Mouse (Mus musculus) midbrain, embryonic 10.5 days (tissue): Measurements from ENCODE around the gene Kat2a. TPM values are rescaled to one million over a fixed set of nuclear protein-coding genes. Genes with fewer than 3 reads are reported as not detected.

Experiments used
- DNase-seq: peaks from one replicate; pipeline ENCODE4 v3.0.0-alpha.2; 2017; ENCODE audit warnings: low spot score
- H3K27ac ChIP-seq: fragments of 300-500 bp; sonication (generic); replicated peaks from 2 replicates; pipeline ENCODE4 v1.5.1; 2016; ENCODE audit warnings: mild to moderate bottlenecking
- H3K27me3 ChIP-seq: fragments of 300-500 bp; sonication (generic); 2 replicates; pipeline ENCODE4 v1.6.1; 2016; ENCODE audit warnings: low read depth, mild to moderate bottlenecking; ENCODE audit not compliant: poor library complexity, severe bottlenecking
- H3K36me3 ChIP-seq: fragments of 300-500 bp; sonication (generic); 2 replicates; pipeline ENCODE4 v1.6.1; 2016; ENCODE audit warnings: mild to moderate bottlenecking, moderate library complexity
- H3K4me1 ChIP-seq: fragments of 300-500 bp; sonication (generic); 2 replicates; pipeline ENCODE4 v1.6.1; 2016
- H3K4me3 ChIP-seq: fragments of 300-500 bp; sonication (generic); 2 replicates; pipeline ENCODE4 v1.5.1; 2016; ENCODE audit warnings: mild to moderate bottlenecking, moderate library complexity
- H3K9me3 ChIP-seq: fragments of 300-500 bp; sonication (generic); replicated peaks from 2 replicates; pipeline ENCODE4 v1.6.1; 2016; ENCODE audit warnings: mild to moderate bottlenecking
- WGBS: fragments of 180-500 bp; shearing (Covaris S2); methylation state at CpG from one replicate; pipeline ENCODE4 v1.1.7; 2016; 5-methylcytosine and 5-hydroxymethylcytosine counted together
- polyA plus RNA-seq: library from polyadenylated mRNA; unstranded; fragments of >200 nt; fragmentation: Nextera tagmentation; extraction: Ambion mirVana; gene quantifications from 2 replicates; pipeline ENCODE4 v1.2.1, GENCODE M21; 2016

Gene Kat2a
- polyA plus RNA-seq, 1 experiment from 2014 or later, result 72.2 TPM

- peaks cover 50% of the 10 kb centered on the region for H3K4me1 ChIP-seq
Observed at GRCm38 (mm10) chr11:100714948-100715347, 2.7 kb upstream of the Kat2a start.

GRCm38 (mm10) chr11:100714534-100714915 is 2.3 kb upstream of the Kat2a start:
- peak overlapping the region; percentile 42 for H3K4me3 ChIP-seq
- H3K36me3 ChIP-seq, result peaks cover 61% of the 10 kb centered on the region
- H3K9me3 ChIP-seq, result no peaks in the 10 kb centered on the region
- DNase-seq, result peak; percentile 68
- 46% methylated on average over 6 of the region's 6 CpGs for WGBS
- no peaks in the 10 kb centered on the region for H3K27me3 ChIP-seq
- H3K27ac ChIP-seq, result peak overlapping the region; percentile 98
- peaks cover 50% of the 10 kb centered on the region for H3K4me1 ChIP-seq

More at GRCm38 (mm10) chr11:100714948-100715347, 2.7 kb upstream of the Kat2a start:
- 85% methylated on average over 6 of the region's 6 CpGs for WGBS
- Histone ChIP-seq H3K9me3 (no peaks in the 10 kb centered on the region), H3K4me3 (no peak overlapping the region), H3K27me3 (no peaks in the 10 kb centered on the region), H3K36me3 (peaks cover 61% of the 10 kb centered on the region), H3K27ac (no peak overlapping the region)
- DNase-seq, result no peak

- Histone ChIP-seq H3K4me3 (peak within 1 kb of the TSS; percentile 91), H3K36me3 (peaks cover 61% of the 10 kb centered on the region), H3K27ac (peak within 1 kb of the TSS; percentile 98), H3K27me3 (no peaks in the 10 kb centered on the region), H3K9me3 (no peaks in the 10 kb centered on the region), H3K4me1 (peaks cover 50% of the 10 kb centered on the region)
- WGBS, result 2% methylated on average over 38 of the region's 38 CpGs
- peak; percentile 68 for DNase-seq
Observed at GRCm38 (mm10) chr11:100713735-100714533, 1.7 kb upstream of the Kat2a start, which contains the start of gene Hspb9. TSS of gene Hspb9 (plus strand) at chr11:100713850.

GRCm38 (mm10) chr11:100713174-100713573 is 909 bp upstream of the Kat2a start:
- Histone ChIP-seq H3K4me3 (peak overlapping the region; percentile 42), H3K27me3 (no peaks in the 10 kb centered on the region), H3K4me1 (peaks cover 50% of the 10 kb centered on the region), H3K36me3 (peaks cover 61% of the 10 kb centered on the region), H3K27ac (peak overlapping the region; percentile 98), H3K9me3 (no peaks in the 10 kb centered on the region)
- DNase-seq, result no peak
- WGBS, result 52% methylated on average over 4 of the region's 4 CpGs

- H3K36me3 ChIP-seq, result peaks cover 61% of the 10 kb centered on the region
- no peaks in the 10 kb centered on the region for H3K27me3 ChIP-seq
- H3K27ac ChIP-seq, result no peak overlapping the region
- DNase-seq, result no peak
- 94% methylated on average over 4 of the region's 4 CpGs for WGBS
- peak overlapping the region; percentile 91; the same call in 1 of the 2 replicates for H3K4me3 ChIP-seq
- peaks cover 50% of the 10 kb centered on the region for H3K4me1 ChIP-seq
- no peaks in the 10 kb centered on the region for H3K9me3 ChIP-seq
Observed at GRCm38 (mm10) chr11:100710977-100711376, 1.3 kb downstream of the Kat2a start.

- Histone ChIP-seq H3K4me3 (peak overlapping the region; percentile 91; the same call in 1 of the 2 replicates), H3K27ac (no peak overlapping the region), H3K9me3 (no peaks in the 10 kb centered on the region), H3K4me1 (peaks cover 50% of the 10 kb centered on the region), H3K27me3 (no peaks in the 10 kb centered on the region), H3K36me3 (peaks cover 61% of the 10 kb centered on the region)
- no peak for DNase-seq
- 97% methylated on average over 15 of the region's 15 CpGs for WGBS
Observed at GRCm38 (mm10) chr11:100710528-100710927, 1.7 kb downstream of the Kat2a start.

- Histone ChIP-seq H3K27me3 (no peaks in the 10 kb centered on the region), H3K4me1 (peaks cover 45% of the 10 kb centered on the region), H3K27ac (no peak overlapping the region), H3K9me3 (no peaks in the 10 kb centered on the region), H3K4me3 (no peak overlapping the region), H3K36me3 (peaks cover 66% of the 10 kb centered on the region)
- DNase-seq, result no peak
- WGBS, result 94% methylated on average over 9 of the region's 9 CpGs
Observed at GRCm38 (mm10) chr11:100709201-100709810, 3.0 kb downstream of the Kat2a start.

GRCm38 (mm10) chr11:100705095-100705747 is 7.0 kb downstream of the Kat2a start:
- no peaks in the 10 kb centered on the region for H3K9me3 ChIP-seq
- H3K27ac ChIP-seq, result no peak overlapping the region
- H3K4me1 ChIP-seq, result peaks cover 28% of the 10 kb centered on the region
- peaks cover 14% of the 10 kb centered on the region for H3K27me3 ChIP-seq
- WGBS, result 92% methylated on average over 23 of the region's 23 CpGs
- DNase-seq, result no peak
- H3K4me3 ChIP-seq, result 0 out of 2 replicates have a peak overlapping the region, but pooled peaks have one; percentile 9
- peaks cover 60% of the 10 kb centered on the region for H3K36me3 ChIP-seq

GRCm38 (mm10) chr11:100703851-100704531 is 8.3 kb downstream of the Kat2a start, which contains the start of gene Dhx58:
TSS of gene Dhx58 (minus strand) at chr11:100704271.
- Histone ChIP-seq H3K9me3 (no peaks in the 10 kb centered on the region), H3K4me3 (0 out of 2 replicates have a peak within 1 kb of the TSS, but pooled peaks have one; percentile 9), H3K36me3 (peaks cover 48% of the 10 kb centered on the region), H3K4me1 (peaks cover 28% of the 10 kb centered on the region), H3K27me3 (peaks cover 14% of the 10 kb centered on the region), H3K27ac (no peak within 1 kb of the TSS)
- WGBS, result 75% methylated on average over 7 of the region's 7 CpGs
- no peak for DNase-seq

- 71% methylated on average over 11 of the region's 11 CpGs for WGBS
- no peak overlapping the region for H3K27ac ChIP-seq
- H3K4me1 ChIP-seq, result peaks cover 28% of the 10 kb centered on the region
- peaks cover 14% of the 10 kb centered on the region for H3K27me3 ChIP-seq
- no peak overlapping the region for H3K4me3 ChIP-seq
- H3K36me3 ChIP-seq, result peaks cover 42% of the 10 kb centered on the region
- no peaks in the 10 kb centered on the region for H3K9me3 ChIP-seq
- no peak for DNase-seq
Observed at GRCm38 (mm10) chr11:100703366-100703765, 8.9 kb downstream of the Kat2a start.

GRCm38 (mm10) chr11:100702906-100703305 is 9.4 kb downstream of the Kat2a start:
- peaks cover 37% of the 10 kb centered on the region for H3K36me3 ChIP-seq
- H3K27me3 ChIP-seq, result peaks cover 14% of the 10 kb centered on the region
- no peaks in the 10 kb centered on the region for H3K9me3 ChIP-seq
- 51% methylated on average over 7 of the region's 7 CpGs for WGBS
- DNase-seq, result no peak
- H3K4me1 ChIP-seq, result peaks cover 28% of the 10 kb centered on the region
- H3K27ac ChIP-seq, result no peak overlapping the region
- no peak overlapping the region for H3K4me3 ChIP-seq
